In genomic region chr1:73962668-73963371, GRCm38 (mm10) we compare ENCODE assay signal across 8 mouse cellular contexts.
A peak's percentile ranks its signal among the peaks of the same experiment; 100 is the strongest.
DNase-seq lines count a peak whose midpoint lies in the region; ATAC-seq lines count a peak whose summit lies in the region.

No protein-coding gene starts in this region.

- 0 out of 2 replicates have a peak overlapping the region, but pooled peaks have one; percentile 7 for H3K27ac ChIP-seq in hindbrain, embryonic 11.5 days (ENCODE audit: low read depth, low read length)
- peak overlapping the region; percentile 97 for H3K27ac ChIP-seq in stomach, embryonic 16.5 days (ENCODE audit: low read length)

- H3K4me2 ChIP-seq in hindbrain, embryonic 11.5 days (replicated peaks; ENCODE audit: low read depth, low read length): no peak overlapping the region
- peak overlapping the region; percentile 68 for H3K4me2 ChIP-seq in stomach, embryonic 16.5 days (ENCODE audit: low read depth, low read length)

- intact Hi-C loops in left cerebral cortex, postnatal 4 days (cut with DNase I): no loop called here

- 13% methylated on average over 12 of the region's 12 CpGs for WGBS in hindbrain, embryonic 11.5 days
- 5% methylated on average over 12 of the region's 12 CpGs for WGBS in stomach, embryonic 16.5 days

- H3K27me3 ChIP-seq in hindbrain, embryonic 11.5 days (ENCODE audit: control insufficient read depth, insufficient read depth, low read length): no peaks in the 10 kb centered on the region
- H3K27me3 ChIP-seq in stomach, embryonic 16.5 days (ENCODE audit: control insufficient read depth, insufficient read depth, low read length): no peaks in the 10 kb centered on the region

- H3K36me3 ChIP-seq in hindbrain, embryonic 11.5 days (ENCODE audit: control insufficient read depth, insufficient read depth, low read length): no peaks in the 10 kb centered on the region
- H3K36me3 ChIP-seq in stomach, embryonic 16.5 days (ENCODE audit: control insufficient read depth, insufficient read depth, low read length): no peaks in the 10 kb centered on the region

- peak; percentile 86 for ATAC-seq in hindbrain, embryonic 11.5 days (ENCODE audit: low FRiP score)
- peak; percentile 88 for ATAC-seq in stomach, embryonic 16.5 days (ENCODE audit: insufficient read depth, low FRiP score)

- H3K4me1 ChIP-seq in hindbrain, embryonic 11.5 days (replicated peaks; ENCODE audit: control insufficient read depth, insufficient read depth, low read length): no peaks in the 10 kb centered on the region; the same call in 1 of the 2 replicates
- peaks cover 58% of the 10 kb centered on the region for H3K4me1 ChIP-seq in stomach, embryonic 16.5 days (ENCODE audit: control insufficient read depth, insufficient read depth, low read length)

- no peak overlapping the region for H3K4me3 ChIP-seq in hindbrain, embryonic 11.5 days (ENCODE audit: low read depth, low read length)
- H3K4me3 ChIP-seq in stomach, embryonic 16.5 days (replicated peaks; ENCODE audit: low read length): peak overlapping the region; percentile 49

- DNase-seq in Muller cell, postnatal 12 days (ENCODE audit: inconsistent ontology term): peak; percentile 92
- peak; percentile 75 to 83 for DNase-seq in adrenal gland, postnatal 36 days
- DNase-seq in gastrocnemius, adult 18-20 months (ENCODE audit: low spot score): peak; percentile 93
- peak; percentile 68 for DNase-seq in hindbrain, embryonic 11.5 days (ENCODE audit: low spot score)
- DNase-seq in left cerebral cortex, postnatal 4 days: peak; percentile 70
- peak; percentile 79 for DNase-seq in mesoderm, embryonic 11.5 days (ENCODE audit: low read depth, low spot score)
- no peak for DNase-seq in spleen, postnatal 10 days (ENCODE audit: low spot score in 2 of 2)

- H3K9ac ChIP-seq in hindbrain, embryonic 11.5 days (ENCODE audit: low read depth, low read length): 0 out of 2 replicates have a peak overlapping the region, but pooled peaks have one; percentile 19
- peak overlapping the region; percentile 74 for H3K9ac ChIP-seq in stomach, embryonic 16.5 days (ENCODE audit: low read length)

- no peaks in the 10 kb centered on the region for H3K9me3 ChIP-seq in hindbrain, embryonic 11.5 days (ENCODE audit: control insufficient read depth, low read length)
- H3K9me3 ChIP-seq in stomach, embryonic 16.5 days (replicated peaks; ENCODE audit: control insufficient read depth, low read length): no peaks in the 10 kb centered on the region

Comparison
In these comparisons a context has a peak if more than half of its experiments do, and no peak if none do; other contexts are left out.
1. DNase-seq: peak in Muller cell, postnatal 12 days (single experiment), adrenal gland, postnatal 36 days (2 of 2), gastrocnemius, adult 18-20 months (single experiment), hindbrain, embryonic 11.5 days (single experiment), left cerebral cortex, postnatal 4 days (single experiment) and mesoderm, embryonic 11.5 days (single experiment); none in spleen, postnatal 10 days (0 of 2).